Mouse (Mus musculus): ENCODE data around the gene Celf2. TPM values are rescaled to one million over a fixed set of nuclear protein-coding genes. Genes with fewer than 3 reads are reported as not detected.

Gene Celf2
- total RNA-seq, 1 experiment: 3.7 TPM

DNA sequence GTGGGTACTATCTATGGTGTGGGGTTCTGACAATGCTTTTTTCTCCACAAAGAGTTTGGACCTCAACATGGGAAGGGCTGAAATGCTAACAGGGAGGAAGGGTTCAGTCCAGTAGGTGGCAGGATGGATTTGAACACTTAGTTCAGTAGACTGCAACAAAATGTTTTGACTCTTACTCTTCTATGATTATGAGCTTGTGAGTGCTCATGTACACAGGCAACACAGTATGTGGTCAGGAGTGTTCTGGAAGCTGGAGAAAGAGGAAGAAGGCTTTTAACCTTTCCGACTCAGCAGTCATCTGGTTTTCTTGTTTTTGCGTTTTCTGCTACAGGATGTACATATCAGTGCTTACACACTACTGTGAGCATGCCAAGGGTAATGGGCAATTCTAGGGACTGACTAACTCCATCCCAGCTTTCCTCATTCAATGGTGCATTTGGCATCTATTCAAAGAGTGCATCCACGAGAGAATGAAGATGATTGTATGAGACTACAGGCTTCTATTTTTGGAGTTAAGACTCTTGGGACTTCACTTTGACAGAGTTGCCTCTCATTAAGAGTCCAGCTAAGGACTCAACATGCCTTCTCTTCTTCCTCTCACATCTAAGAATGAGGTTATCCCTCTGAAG, 867.0 kb downstream of the Celf2 start:
- Histone ChIP-seq H3K36me3 (ENCODE audit: control insufficient read depth, insufficient read depth, low read length, poor library complexity, severe bottlenecking) (no peaks in the 10 kb centered on the region), H3K27ac (ENCODE audit: insufficient read depth, low read depth, low read length, poor library complexity, severe bottlenecking) (no peak overlapping the region), H3K4me1 (ENCODE audit: control insufficient read depth in 2 of 2, insufficient read depth in 2 of 2, low read length in 2 of 2, poor library complexity in 1 of 2) (no peaks in the 10 kb centered on the region), H3K9ac (ENCODE audit: insufficient read depth, low read depth, low read length, poor library complexity, severe bottlenecking) (no peak overlapping the region), H3K4me3 (ENCODE audit: insufficient read depth in 1 of 2, low read depth in 1 of 2, low read length in 2 of 2, poor library complexity in 1 of 2, severe bottlenecking in 1 of 2) (no peak overlapping the region), H3K9me3 (ENCODE audit: control insufficient read depth, insufficient read depth, low read depth, low read length) (no peaks in the 10 kb centered on the region)
- DNase-seq (ENCODE audit: low read depth, low spot score): no peak
- TF ChIP-seq ZNF384 (IDR thresholded peaks at IDR 0.05; ENCODE audit: low read depth, low read length) (no peak), ZC3H11A (IDR thresholded peaks at IDR 0.05; ENCODE audit: borderline replicate concordance, low read depth, low read length) (no peak), CHD2 (IDR thresholded peaks at IDR 0.05; ENCODE audit: low read depth, low read length) (no peak), MAFK (IDR thresholded peaks at IDR 0.05; ENCODE audit: insufficient read depth, low read depth, low read length) (no peak), HCFC1 (IDR thresholded peaks at IDR 0.05; ENCODE audit: borderline replicate concordance, insufficient read depth, low read length) (no peak)
- in situ Hi-C loops (cut with MboI; ENCODE audit: low sequenced_read_pairs in 2 of 2, unreplicated experiment in 2 of 2): no loop called here

DNA sequence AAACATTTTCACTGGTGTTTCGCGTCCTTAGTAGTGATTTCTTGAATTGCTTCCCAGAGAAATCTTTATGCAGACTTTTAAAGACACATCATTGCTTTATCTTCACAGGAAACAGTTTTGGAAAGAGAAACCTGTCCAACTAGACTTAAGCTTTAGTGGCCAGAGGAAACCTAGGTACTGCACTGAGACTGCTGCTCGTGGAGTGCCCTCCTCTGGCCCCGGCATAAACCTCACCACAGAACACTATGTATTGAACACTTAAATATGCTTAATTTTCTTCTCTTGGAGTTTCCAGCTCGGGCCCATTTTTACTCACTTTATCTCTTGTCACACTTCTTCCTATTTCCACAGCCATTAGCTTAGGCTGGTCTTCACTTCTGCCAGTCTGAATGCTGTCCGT, 870.0 kb downstream of the Celf2 start:
- in situ Hi-C loops (cut with MboI; ENCODE audit: low sequenced_read_pairs in 2 of 2, unreplicated experiment in 2 of 2): no loop called here
- Histone ChIP-seq H3K4me1 (ENCODE audit: control insufficient read depth in 2 of 2, insufficient read depth in 2 of 2, low read length in 2 of 2, poor library complexity in 1 of 2) (no peaks in the 10 kb centered on the region), H3K9me3 (ENCODE audit: control insufficient read depth, insufficient read depth, low read depth, low read length) (no peaks in the 10 kb centered on the region), H3K4me3 (ENCODE audit: insufficient read depth in 1 of 2, low read depth in 1 of 2, low read length in 2 of 2, poor library complexity in 1 of 2, severe bottlenecking in 1 of 2) (no peak overlapping the region), H3K36me3 (ENCODE audit: control insufficient read depth, insufficient read depth, low read length, poor library complexity, severe bottlenecking) (no peaks in the 10 kb centered on the region), H3K27ac (ENCODE audit: insufficient read depth, low read depth, low read length, poor library complexity, severe bottlenecking) (no peak overlapping the region), H3K9ac (ENCODE audit: insufficient read depth, low read depth, low read length, poor library complexity, severe bottlenecking) (no peak overlapping the region)
- TF ChIP-seq HCFC1 (IDR thresholded peaks at IDR 0.05; ENCODE audit: borderline replicate concordance, insufficient read depth, low read length): no peak
- no peak for DNase-seq (ENCODE audit: low read depth, low spot score)

DNA sequence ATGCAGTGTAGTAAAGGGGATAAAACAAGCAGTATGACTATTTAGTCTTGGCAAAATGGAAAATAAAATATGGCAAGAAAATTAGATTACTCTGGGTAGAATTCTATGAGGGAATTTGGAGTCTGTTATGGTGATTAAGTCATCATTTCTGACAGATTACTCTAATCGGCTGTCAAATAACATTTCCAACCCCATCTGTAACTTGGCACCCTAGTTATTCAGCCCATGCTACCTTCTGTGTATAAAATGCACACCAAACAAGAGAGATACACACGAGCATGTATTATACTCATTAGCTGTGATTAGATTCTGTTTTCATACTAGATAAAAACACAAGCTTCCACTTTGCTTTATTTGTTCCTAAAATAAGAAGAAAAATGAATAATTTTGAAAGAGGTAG, 872.2 kb downstream of the Celf2 start:
- H3K36me3 ChIP-seq (ENCODE audit: control insufficient read depth, insufficient read depth, low read length, poor library complexity, severe bottlenecking): no peaks in the 10 kb centered on the region
- no peak overlapping the region for H3K4me3 ChIP-seq (ENCODE audit: insufficient read depth in 1 of 2, low read depth in 1 of 2, low read length in 2 of 2, poor library complexity in 1 of 2, severe bottlenecking in 1 of 2)
- H3K9ac ChIP-seq (ENCODE audit: insufficient read depth, low read depth, low read length, poor library complexity, severe bottlenecking): no peak overlapping the region
- no peaks in the 10 kb centered on the region for H3K9me3 ChIP-seq (ENCODE audit: control insufficient read depth, insufficient read depth, low read depth, low read length)
- no peaks in the 10 kb centered on the region for H3K4me1 ChIP-seq (ENCODE audit: control insufficient read depth in 2 of 2, insufficient read depth in 2 of 2, low read length in 2 of 2, poor library complexity in 1 of 2)
- in situ Hi-C loops (cut with MboI; ENCODE audit: low sequenced_read_pairs in 2 of 2, unreplicated experiment in 2 of 2): no loop called here
- DNase-seq (ENCODE audit: low read depth, low spot score): no peak
- TF ChIP-seq CHD2 (IDR thresholded peaks at IDR 0.05; ENCODE audit: low read depth, low read length): no peak
- no peak for TF ChIP-seq ZNF384 (IDR thresholded peaks at IDR 0.05; ENCODE audit: low read depth, low read length)
- TF ChIP-seq HCFC1 (IDR thresholded peaks at IDR 0.05; ENCODE audit: borderline replicate concordance, insufficient read depth, low read length): no peak
- TF ChIP-seq MAFK (IDR thresholded peaks at IDR 0.05; ENCODE audit: insufficient read depth, low read depth, low read length): no peak
- TF ChIP-seq ZC3H11A (IDR thresholded peaks at IDR 0.05; ENCODE audit: borderline replicate concordance, low read depth, low read length): no peak
- no peak overlapping the region for H3K27ac ChIP-seq (ENCODE audit: insufficient read depth, low read depth, low read length, poor library complexity, severe bottlenecking)

DNA sequence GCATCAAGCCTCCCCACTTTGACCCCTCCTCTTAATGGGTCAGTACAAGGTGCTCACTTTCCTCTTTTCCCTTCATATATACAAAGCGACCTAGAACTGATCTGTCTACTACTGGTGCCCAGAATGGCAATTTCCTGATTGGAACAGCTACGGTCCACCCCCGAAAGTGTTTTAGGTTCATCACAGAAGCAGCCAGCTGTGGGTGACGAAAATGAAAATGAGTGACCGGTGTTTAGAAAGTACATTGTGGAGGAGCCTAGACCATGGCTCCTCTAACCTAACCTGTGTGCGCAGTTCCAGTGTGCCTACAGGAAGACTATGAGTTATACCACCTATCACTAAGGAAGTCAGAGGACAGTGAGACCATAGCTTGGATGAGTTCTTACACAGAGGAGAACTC, 874.5 kb downstream of the Celf2 start:
- Histone ChIP-seq H3K27ac (ENCODE audit: insufficient read depth, low read depth, low read length, poor library complexity, severe bottlenecking) (no peak overlapping the region), H3K4me1 (ENCODE audit: control insufficient read depth in 2 of 2, insufficient read depth in 2 of 2, low read length in 2 of 2, poor library complexity in 1 of 2) (no peaks in the 10 kb centered on the region), H3K9me3 (ENCODE audit: control insufficient read depth, insufficient read depth, low read depth, low read length) (no peaks in the 10 kb centered on the region), H3K4me3 (ENCODE audit: insufficient read depth in 1 of 2, low read depth in 1 of 2, low read length in 2 of 2, poor library complexity in 1 of 2, severe bottlenecking in 1 of 2) (no peak overlapping the region), H3K36me3 (ENCODE audit: control insufficient read depth, insufficient read depth, low read length, poor library complexity, severe bottlenecking) (no peaks in the 10 kb centered on the region), H3K9ac (ENCODE audit: insufficient read depth, low read depth, low read length, poor library complexity, severe bottlenecking) (no peak overlapping the region)
- DNase-seq (ENCODE audit: low read depth, low spot score): no peak
- in situ Hi-C loops (cut with MboI; ENCODE audit: low sequenced_read_pairs in 2 of 2, unreplicated experiment in 2 of 2): no loop called here
- TF ChIP-seq CHD2 (IDR thresholded peaks at IDR 0.05; ENCODE audit: low read depth, low read length): no peak
- TF ChIP-seq ZC3H11A (IDR thresholded peaks at IDR 0.05; ENCODE audit: borderline replicate concordance, low read depth, low read length): no peak
- TF ChIP-seq ZNF384 (IDR thresholded peaks at IDR 0.05; ENCODE audit: low read depth, low read length): no peak
- TF ChIP-seq MAFK (IDR thresholded peaks at IDR 0.05; ENCODE audit: insufficient read depth, low read depth, low read length): no peak
- TF ChIP-seq HCFC1 (IDR thresholded peaks at IDR 0.05; ENCODE audit: borderline replicate concordance, insufficient read depth, low read length): no peak

DNA sequence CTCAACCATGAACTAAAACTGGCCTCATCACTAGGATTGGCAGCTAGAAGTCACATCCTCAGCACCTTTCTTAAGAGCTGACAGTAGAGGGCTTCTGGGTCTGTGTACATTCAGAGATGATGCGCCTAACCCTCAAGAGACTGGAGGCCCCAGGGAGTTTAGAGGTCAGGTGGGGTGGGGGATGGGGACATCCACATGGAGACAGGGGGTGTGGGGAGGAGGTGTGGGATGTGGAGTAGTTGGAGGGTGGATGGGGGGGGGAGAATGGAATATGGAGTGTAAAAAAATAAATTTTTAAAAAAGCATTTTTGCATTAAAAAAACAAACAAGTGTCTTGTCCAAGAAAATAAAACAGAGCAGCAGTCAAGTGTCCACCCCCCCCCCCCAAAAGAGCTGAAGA, 876.2 kb downstream of the Celf2 start:
- TF ChIP-seq ZC3H11A (IDR thresholded peaks at IDR 0.05; ENCODE audit: borderline replicate concordance, low read depth, low read length) (no peak), ZNF384 (IDR thresholded peaks at IDR 0.05; ENCODE audit: low read depth, low read length) (no peak), HCFC1 (IDR thresholded peaks at IDR 0.05; ENCODE audit: borderline replicate concordance, insufficient read depth, low read length) (no peak), MAFK (IDR thresholded peaks at IDR 0.05; ENCODE audit: insufficient read depth, low read depth, low read length) (no peak), CHD2 (IDR thresholded peaks at IDR 0.05; ENCODE audit: low read depth, low read length) (no peak)
- in situ Hi-C loops (cut with MboI; ENCODE audit: low sequenced_read_pairs in 2 of 2, unreplicated experiment in 2 of 2): no loop called here

More for the DNA sequence above, 876.2 kb downstream of the Celf2 start:
- no peak for DNase-seq (ENCODE audit: low read depth, low spot score)
- no peaks in the 10 kb centered on the region for H3K36me3 ChIP-seq (ENCODE audit: control insufficient read depth, insufficient read depth, low read length, poor library complexity, severe bottlenecking)
- H3K9ac ChIP-seq (ENCODE audit: insufficient read depth, low read depth, low read length, poor library complexity, severe bottlenecking): no peak overlapping the region
- H3K9me3 ChIP-seq (ENCODE audit: control insufficient read depth, insufficient read depth, low read depth, low read length): no peaks in the 10 kb centered on the region
- no peak overlapping the region for H3K27ac ChIP-seq (ENCODE audit: insufficient read depth, low read depth, low read length, poor library complexity, severe bottlenecking)
- H3K4me3 ChIP-seq (ENCODE audit: insufficient read depth in 1 of 2, low read depth in 1 of 2, low read length in 2 of 2, poor library complexity in 1 of 2, severe bottlenecking in 1 of 2): no peak overlapping the region
- H3K4me1 ChIP-seq (ENCODE audit: control insufficient read depth in 2 of 2, insufficient read depth in 2 of 2, low read length in 2 of 2, poor library complexity in 1 of 2): no peaks in the 10 kb centered on the region

All from ES-E14 (cell line).